Mouse (Mus musculus) kidney, adult 9 months (tissue): ENCODE measurements around the gene Epor.

Experiments used
- DNase-seq: peaks from one replicate; pipeline ENCODE4 v3.0.0; 2022

Epor gene

GRCm38 (mm10) chr9:21936692-21937570 lies 26.4 kb downstream of the Epor start, which contains the start of gene Plppr2:
TSS of gene Plppr2 (plus strand) at chr9:21937033.
- DNase-seq, result peak; percentile 98

DNA sequence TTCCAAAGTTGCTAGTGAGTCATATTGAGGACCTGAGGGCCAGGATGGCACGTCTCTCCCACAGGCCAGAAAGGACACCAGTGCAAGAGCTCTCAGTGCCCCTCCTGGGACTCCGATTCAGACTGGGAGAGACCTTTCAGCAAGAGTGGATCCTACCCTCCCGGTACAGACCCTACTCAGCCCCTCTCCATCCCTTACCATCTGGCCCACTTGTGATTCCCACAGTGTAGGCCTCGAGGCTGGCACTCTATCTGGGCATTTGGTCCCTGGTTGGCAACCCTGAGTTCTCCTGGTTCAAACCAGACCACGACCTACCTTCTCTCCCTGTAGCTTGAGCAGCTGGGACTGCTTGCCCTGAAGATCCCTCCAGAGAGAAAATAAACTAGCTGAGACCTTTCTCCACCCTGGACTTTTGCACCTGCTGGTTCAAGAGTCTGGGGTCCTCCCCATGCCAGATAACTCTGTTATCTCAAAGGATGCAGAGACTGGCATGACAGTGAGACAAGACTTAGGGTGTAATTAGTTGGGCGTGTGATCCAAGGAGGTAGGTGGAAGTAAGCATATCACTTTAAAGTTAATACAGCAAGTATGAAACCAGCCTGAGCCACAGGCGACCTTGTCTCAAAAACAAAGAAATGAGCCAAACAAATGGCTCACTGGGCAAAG lies 27.7 kb downstream of the Epor start:
- DNase-seq, result no peak

GRCm38 (mm10) chr9:21934021-21934420 lies 29.3 kb downstream of the Epor start:
- no peak for DNase-seq

DNA sequence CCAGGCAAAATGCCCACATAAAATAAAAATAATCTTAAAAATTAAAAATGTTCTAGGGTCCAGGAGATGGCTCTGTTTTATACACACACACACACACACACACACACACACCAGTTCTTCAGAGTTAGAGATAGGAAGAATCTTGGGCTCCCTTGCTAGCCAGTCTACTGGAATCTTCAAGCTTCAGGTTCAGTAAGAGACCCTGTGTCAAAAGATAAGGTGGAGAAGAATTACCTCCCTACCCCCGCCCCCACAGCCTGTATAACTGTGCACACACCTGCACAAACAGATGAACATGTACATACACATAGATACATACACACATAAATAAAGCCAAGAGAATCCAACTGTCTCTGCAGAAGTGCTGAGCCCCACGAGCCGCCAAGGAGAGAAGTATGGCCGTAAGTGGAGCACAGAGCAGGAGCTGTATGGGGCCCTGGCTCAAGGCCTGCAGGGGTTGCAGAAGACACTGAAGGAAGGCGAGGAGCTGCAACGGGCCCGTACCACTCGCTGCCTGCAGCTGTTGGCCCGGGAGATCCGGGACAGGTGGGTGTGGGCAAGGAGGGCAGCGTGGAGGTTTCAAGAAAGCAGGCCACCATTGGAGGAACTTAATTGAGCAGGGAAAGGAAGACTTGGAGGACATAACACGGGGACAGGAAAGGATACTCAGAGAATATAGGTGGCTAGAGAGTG lies 30.7 kb downstream of the Epor start:
- DNase-seq, result no peak

GRCm38 (mm10) chr9:21932006-21932405 lies 31.3 kb downstream of the Epor start:
- DNase-seq, result no peak

DNA sequence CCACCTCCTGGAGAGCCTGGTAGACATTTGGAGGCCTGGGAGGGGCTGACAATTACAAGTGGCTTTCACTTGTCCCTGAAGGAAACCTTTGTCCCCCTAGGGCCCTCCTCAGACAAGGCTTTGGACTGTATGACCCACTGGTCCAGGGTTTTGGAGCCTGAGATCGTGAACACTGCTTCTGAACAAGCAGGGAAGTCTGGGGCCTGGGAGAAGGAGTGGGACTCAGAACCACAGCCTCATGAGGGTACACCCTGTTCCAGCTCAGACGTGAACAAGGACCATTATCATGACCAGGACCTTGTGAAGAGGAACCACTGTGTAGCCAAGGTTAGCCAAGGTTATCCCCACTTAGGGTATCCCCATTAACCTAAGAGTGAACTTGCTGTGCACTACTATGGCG lies 34.1 kb downstream of the Epor start:
- DNase-seq, result no peak

GRCm38 (mm10) chr9:21927208-21927753 lies 36.0 kb downstream of the Epor start, which contains the start of the genes Ccdc159 and Tmem205:
TSS of gene Ccdc159 (plus strand) at chr9:21927471.
TSS of gene Tmem205 (minus strand) at chr9:21927556.
- DNase-seq, result peak; percentile 98

- DNase-seq, result no peak
Observed at GRCm38 (mm10) chr9:21926784-21927183, 36.5 kb downstream of the Epor start.

DNA sequence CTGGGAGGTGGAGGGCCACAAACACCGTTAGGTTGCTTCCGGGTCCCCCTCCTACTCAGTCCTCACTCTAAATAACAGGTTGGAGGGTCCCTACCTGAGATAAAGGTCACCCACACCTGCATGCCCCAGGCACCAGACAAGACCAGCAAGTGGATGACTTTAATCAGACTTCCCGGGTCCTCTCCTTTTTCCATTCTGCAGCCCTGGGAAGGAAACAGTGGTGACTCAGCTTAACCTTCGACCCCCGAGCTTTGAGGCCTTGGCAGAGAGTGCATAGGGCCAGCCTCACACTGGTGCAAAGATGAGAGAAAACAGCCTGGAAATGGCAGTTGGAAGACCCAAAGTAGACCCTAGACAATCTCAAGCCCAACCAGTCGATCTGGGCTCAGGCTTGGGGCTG lies 37.2 kb downstream of the Epor start:
- DNase-seq, result peak; percentile 71

GRCm38 (mm10) chr9:21925506-21925905 lies 37.8 kb downstream of the Epor start:
- DNase-seq, result no peak

DNA sequence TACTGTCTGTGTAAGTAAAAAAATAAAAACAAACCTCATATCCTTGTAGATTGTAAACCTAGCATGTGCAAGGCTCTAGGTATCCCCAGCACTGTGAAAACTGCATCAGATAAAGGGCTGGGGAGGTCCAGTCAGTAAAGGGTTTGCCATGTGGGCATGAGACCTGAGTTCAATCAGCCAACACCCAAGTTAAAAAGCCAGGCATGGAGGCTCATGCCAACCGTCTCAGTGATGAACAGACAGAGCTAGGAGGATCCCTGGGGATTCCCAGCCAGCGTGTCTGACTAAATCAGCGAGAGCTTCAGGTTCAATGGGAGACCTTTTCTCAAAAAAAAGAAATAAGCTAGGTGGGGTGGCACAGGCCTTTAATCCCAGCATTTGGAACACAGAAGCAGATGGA lies 38.3 kb downstream of the Epor start:
- DNase-seq, result no peak

DNA sequence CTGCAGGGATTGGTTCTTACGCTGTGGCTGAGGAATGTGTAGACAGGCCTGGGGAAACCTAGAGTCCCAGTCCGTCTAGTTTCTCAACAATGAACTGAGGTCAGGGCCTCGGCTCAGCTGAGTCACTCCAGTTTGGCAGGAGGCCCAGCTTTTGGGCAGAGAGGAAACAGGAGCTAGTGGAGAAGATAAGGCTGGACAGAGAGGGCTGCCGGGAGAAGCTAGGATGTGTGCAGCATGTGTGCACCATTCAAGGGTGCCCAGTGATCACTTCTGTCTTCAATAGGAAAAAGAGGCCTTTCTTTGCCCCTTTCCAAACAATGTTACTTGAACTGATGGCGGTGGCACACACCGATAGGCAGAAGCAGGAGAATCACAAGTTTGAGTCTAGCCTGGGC lies 39.2 kb downstream of the Epor start:
- peak; percentile 93 for DNase-seq

DNA sequence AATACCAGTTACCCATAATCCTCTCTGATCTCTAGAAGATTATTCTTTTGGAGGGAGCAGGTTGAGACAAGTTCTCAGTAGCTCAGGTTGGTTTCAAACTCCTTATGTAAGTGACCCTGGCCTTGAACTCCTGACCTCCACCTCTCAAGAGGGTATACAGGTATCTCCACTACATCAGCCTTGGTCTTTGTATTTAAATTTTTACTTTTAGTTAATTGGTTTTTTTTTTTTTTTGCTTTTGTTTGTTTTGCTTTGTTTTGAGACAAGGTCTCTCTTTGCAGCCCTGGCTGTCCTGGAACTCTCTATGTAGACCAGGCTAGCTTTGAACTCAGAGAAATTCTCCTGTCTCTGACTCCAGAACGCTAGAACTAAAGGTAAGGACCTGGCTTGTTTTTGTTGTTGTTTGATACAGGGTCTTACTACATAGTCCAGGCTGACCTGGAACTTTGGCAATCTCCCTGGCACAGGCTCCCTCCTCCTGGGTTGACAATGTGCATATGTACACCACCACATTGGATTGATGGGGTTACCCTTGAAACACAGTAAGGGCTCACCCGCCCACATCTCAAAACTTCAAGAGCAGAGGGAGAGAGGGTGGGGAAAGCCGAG lies 39.7 kb downstream of the Epor start:
- no peak for DNase-seq

- no peak for DNase-seq
Observed at GRCm38 (mm10) chr9:21923036-21923435, 40.3 kb downstream of the Epor start.

DNA sequence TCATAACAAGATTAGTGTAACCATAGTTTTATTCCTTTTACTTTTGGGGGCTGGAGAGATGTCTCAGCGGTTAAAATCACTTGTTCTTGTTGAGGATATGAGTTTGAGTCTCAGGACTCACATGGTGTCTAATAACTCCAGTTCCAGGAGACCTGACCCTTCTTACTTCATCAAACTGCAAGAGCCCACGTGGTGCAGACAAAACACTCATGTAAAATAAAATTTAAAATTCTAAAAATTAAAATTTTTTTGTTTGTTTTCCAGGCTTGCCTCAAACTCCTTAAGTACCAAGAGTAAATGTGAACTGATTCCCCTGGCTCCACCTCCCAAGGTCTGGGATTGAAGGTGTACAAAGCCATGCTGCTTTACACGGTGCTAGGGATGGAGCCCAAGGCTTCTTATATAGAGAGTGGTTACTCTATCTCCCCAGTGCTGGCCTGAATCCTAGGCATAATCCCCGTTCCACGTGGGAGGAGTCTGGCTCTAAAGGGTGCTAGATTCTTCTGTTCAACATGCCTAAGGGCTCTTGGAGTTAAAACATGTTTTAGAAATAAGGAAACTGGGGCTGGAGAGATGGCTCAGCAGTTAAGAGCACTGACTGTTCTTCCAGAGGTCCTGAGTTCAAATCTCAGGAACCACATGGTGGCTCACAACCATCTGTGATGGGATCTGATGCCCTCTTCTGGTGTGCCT lies 44.5 kb downstream of the Epor start:
- no peak for DNase-seq

DNA sequence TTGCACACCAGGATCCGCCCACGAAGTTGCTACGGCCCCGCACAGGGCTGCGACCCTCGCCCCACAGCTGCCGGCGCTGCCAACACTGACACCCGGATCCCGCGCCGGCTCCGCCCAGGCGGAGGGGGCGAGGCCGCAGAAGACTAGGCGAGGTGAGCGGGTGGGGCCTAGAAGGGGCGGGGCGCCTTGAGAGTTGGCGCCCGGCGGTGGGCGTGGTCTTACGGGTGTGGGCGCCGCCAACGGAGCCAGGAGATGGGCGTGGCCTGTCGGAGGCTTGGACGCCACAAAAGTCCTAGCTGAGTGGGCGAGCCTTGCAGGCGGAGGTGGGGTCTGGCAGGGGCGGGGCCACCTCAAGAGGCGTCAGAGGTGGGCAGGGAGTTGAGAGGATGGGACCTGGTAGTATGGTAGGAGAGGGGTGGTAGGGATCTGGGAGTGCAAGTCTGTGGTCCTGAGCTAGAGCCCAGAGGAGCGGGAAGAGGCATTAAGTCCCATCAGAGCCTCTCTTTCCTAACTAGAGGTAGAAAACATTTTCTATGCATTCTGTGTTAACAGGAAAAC lies 45.2 kb downstream of the Epor start, which contains the start of gene Rab3d:
Gene Rab3d (minus strand): TSS at position 158 of the 558 bp plus-strand sequence.
- peak; percentile 98 for DNase-seq

DNA sequence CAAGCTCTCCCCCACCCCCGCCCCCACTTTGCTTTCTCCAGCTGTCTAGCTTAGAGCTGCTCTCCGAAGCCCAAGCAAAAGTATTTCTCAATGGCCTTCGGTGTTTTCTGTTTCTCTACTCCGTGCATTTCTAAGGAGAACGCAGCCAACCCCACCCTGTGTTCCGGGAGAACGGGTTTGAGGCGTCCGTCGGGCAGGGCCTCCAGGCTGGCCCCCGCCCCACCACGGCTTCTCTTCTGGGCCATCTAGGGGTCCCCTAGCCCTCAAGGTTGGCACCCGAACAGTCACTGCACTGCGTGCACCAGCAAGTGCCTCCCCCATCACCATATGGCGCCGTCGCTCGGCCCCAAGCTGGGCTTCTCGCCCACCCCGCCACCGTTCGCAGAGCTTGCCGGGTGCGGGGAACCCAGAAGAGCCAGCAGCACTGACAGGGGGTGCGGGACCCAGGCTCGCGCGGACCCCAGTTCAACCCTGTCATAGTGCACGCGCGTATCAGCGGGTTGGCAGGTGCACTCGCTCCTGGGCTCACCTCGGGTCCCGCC lies 45.7 kb downstream of the Epor start:
- DNase-seq, result no peak

DNA sequence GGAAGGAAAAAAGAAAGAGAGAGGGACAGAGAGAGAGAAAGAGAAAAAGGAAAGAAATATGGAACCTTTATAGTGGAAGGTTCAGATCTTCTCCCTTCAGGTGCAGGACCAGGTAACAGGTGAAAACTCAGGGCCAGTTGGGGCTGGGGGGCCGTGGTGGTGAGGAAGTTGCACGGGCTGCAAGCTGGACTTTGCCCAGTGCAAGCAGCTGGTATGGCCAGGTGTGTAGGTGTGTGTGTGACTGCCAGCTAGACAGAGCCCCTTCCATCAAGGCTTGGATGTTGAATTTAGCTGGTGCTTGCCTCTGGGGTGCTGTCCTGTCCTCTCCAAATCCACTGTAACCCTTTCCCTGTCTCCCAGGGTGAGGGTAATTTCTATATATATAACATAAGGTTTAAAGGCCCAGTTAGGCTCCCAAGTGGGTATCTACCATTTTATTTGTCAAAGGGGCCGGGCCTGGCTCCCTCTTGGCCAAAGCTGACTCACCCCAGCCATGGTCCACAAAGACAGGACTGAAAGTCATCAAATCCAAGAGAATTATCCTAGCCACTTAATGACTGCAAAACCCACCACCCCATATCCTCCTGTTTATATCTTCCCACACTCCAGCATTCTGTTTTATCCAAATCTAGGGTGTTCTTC lies 46.3 kb downstream of the Epor start:
- no peak for DNase-seq

- no peak for DNase-seq
Observed at GRCm38 (mm10) chr9:21909474-21910223, 53.7 kb downstream of the Epor start.
